Mouse (Mus musculus): Measurements from ENCODE around the gene D430042O09Rik.
A peak's percentile ranks its signal among the peaks of the same experiment; 100 is the strongest.
"Not testable (repeated sequence)": the region's sequence is repeated elsewhere in the genome, so short reads cannot be mapped to it uniquely, and the experiment has no call there.

Gene D430042O09Rik

DNA sequence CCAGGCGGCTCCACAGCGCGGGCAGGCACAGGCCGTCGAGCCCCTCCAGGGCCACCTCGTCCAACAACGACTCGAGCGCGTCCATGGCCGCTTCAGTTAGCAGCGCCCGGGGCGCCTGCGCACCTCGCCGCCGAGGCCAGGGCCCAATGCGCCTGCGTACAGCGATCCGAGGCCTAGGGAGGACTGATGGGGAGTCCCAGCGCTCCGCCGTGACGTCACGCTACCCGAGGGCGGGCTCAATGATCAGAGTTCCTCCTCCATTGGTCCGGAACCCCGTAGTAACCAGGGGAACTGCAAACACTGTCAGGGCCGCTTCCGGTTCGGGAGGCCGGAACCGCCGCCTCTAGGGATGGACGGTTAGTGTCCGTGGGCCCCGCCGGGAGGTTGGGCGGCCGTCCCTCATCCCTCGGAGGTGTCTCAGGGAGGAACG, at the start of gene D430042O09Rik, which contains the start of gene Gtf3c1:
TSS of gene D430042O09Rik (plus strand) at position 296 of the 430 bp plus-strand sequence.
TSS of gene Gtf3c1 (minus strand) at position 188 of the 430 bp plus-strand sequence.
- DNase-seq: peak; percentile 100

DNA sequence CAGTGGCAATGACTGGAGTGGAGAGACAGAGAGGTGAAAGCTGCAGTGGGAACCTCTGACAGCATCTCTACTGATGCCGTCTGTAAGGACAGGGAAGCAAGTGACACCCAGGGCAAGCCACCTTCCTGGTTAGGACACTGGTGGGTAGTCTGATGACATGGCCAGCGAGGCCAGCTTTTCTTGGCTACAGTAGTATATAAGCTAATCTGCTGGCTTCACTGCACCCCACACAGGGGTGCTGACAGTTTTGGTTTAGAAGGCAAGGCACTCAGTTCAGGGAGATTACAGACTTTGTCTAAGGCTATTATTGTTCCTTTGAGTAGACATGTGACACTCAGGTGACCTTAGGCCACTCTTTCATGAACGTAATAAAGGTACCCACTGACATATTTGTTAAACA, 44.0 kb upstream of the D430042O09Rik start:
- DNase-seq: no peak

DNA sequence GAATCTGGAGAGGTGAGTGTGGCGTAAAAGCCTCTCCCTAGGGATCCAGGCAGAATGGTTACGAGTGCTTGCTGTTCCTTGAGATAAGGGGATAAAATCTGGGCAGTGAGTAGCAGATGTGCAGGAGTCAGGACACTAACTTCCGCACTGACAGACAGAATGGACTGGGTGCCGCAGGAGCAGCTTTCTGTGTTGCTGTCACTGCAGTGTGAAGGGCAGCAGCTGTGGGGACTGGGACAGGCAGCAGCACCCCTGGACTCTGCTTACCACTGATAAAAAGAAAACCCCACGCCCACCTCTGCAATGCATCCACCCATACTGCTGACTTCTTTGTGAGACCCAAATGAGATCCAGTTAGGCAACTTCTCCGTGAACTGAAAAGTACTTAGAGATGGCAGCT, 36.8 kb upstream of the D430042O09Rik start:
- DNase-seq: no peak

DNA sequence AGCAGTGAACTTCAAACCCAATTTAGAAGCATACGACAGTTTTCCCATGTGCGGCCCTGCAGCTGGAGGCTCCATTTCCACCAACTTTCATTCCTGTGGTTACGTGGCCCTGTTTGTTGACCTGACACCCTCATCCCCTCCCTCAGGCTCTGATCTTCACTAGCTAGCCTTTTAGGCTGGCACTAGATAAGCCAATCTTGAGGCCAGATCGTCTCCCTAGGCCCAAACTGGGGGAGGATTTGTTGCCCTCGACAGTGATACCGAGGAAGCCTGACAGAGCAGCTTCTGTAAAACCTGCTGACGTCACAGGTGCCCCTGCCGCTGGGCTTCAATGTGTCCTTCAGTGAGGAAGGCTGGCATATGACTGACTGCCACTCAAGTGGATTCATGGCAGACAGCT, 36.3 kb upstream of the D430042O09Rik start:
- DNase-seq: no peak

DNA sequence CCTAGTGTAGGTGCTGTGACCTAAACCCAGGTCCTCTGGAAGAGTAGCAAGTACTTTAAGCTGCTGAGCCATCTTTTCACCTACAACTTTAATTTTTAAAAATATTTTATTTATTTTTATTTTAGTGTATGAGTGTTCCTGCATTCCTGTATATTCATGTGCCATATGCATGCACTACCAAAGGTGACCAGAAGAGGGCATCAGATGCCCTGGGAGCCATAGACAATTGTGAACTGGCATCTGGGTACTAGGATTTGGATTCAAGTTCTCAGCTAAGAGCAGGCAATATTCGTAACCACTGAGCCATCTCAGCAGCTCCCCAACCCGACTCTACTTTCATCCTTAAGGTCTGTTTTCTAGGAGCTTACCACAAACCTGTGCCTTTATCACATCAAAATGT, 32.8 kb upstream of the D430042O09Rik start:
- DNase-seq: peak; percentile 63

DNA sequence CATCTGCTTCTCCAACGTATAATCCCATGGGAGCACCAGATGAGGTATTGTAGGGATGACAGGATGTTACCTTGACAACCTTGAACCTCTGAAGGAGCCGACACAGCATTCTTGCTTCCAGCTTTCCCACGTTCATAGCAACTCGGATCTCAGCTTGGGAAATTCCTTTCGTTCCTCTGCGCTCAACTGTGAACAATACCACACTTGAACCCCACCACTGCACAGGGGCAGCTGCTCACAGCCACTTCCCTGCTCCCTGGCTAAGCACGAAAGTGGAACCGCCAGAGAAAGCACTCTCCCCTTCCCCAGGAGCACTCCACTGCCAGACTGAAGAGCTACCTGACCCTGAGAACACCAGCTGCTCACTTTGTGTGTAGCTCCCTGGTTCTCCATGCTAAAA, 28.9 kb upstream of the D430042O09Rik start:
- DNase-seq: no peak

DNA sequence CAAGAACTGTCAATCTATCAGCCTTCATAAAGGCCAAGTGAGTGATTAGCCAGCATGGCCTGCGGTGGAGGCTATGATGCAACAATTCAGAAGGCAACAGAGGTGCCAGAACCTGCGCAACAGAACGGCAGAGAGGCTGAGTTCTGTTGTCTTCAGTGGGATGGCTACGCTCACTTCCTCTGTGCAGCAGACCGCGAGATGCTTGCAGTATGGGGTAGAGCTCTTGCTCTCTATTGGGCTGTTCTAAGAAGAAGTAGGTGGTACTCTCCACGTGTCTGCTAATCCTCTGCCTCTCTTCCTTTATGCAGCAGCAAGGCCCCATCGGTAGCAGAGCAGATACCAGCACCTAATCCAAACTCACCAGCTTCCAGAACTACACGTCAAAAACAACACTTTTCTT, 27.8 kb upstream of the D430042O09Rik start:
- no peak for DNase-seq

DNA sequence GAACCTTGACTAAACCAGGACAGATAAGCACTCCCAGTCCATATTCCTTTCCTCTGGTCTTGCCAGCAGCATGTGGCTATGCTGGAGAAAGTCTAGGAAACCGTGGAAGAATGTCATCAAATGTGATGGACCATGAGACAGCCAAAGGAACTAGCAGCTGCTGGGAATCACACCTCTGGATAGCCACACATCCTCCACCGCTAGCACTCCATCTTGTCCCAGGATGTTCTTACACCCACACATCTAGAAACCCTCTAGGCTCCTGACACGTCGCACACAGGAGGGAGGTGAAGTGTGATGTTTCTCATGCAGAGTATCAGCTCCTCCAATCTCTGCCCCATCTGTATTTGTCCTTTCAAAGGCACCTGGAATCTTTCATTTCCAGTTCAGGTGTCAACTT, 17.2 kb upstream of the D430042O09Rik start:
- no peak for DNase-seq

DNA sequence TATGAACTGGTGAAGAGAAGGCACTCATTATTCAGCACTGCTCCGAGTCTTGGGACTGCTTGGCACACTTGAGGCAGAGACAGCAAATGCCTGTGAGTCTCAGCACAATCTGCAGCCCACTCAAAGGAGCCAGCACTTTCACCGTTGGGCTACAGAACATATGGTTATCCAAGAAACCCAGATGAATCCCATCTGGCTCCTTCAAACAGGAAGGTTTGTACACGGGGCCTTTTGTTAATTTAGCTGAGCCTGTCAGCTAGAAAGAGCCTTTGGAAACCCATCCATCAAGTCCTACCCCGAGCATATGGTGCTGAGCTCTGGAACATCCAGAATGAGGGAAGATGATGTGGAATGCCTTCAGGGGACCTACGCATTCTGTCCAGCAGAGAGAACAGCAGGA, 13.6 kb upstream of the D430042O09Rik start:
- DNase-seq: no peak

DNA sequence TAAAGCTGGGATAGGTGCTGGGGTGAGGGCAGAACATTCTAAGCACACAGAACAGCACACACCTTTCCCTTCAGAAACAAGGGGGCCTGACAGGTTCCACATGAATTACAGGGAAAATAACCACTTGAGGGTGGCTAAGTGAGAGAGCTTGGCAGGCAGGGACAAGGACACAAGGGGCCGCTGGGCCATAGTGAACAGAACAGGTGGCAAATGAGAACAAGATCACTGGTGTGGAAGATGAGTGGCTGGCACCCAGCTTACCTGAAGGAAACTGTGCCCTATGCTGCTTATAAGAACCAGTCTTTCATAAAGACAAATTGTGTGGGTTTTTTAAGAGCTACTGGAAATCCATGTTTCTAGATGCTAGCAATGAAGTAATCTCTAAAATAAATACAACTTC, 4.9 kb upstream of the D430042O09Rik start:
- no peak for DNase-seq

DNA sequence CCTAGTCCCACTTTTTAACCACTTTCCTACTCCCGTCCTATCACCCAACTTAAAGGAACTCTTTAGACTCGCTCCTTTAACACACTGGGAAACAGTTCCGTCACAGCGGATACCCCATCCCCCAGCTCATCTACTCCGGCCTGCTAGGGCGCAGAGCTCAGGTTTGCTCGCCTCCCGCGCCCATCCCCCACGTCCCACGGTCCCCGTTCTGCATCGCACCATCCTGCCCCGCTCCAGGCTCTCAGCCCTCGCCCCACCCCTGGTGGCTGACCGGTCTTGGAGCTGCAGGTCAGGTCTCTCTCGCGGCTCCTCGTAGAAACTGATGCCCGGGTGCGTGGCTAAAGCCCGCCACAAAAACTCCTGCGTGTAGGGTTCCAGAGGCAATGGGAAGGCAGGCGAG, 502 bp upstream of the D430042O09Rik start:
- peak; percentile 73 for DNase-seq

DNA sequence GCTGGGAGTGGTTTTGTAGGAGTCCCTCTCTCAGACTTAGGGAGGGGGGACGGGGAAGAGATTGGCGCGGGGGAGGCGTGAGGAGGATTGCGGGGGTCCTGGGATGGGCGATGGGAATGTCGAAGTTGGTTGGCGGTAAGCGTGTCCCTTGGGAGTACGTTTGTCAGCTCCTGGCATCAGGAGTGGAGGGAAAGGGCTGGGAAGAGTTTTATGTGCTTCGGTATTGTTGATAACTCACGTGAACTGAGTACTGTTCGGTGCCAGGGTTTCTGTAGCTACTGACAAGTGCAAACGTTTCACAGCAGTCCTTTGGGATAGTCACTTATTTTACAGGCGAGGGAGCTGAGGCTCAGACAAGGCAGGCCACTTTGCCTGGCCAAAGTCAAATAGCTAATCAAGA, 412 bp downstream of the D430042O09Rik start:
- DNase-seq: no peak

DNA sequence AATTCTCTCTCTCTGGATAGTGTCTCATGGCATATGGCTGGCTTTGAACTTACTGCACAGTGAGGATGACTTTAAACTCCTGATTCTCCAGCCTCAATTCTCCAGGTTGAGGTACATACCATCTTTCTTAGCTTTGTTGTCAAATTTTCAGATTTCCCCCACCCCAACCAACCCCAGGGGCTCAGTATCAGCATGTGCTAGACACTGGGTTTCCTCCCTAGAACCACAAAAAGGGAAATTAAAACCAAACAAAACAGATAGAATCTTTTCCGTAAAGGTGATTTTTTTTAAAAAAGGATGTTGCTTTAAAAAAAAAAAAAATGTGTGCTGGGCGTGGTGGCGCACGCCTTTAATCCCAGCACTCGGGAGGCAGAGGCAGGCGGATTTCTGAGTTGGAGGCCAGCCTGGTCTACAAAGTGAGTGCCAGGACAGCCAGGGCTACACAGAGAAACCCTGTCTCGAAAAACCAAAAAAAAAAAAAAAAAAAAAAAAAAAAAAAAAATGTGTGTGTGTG, 5.9 kb downstream of the D430042O09Rik start:
- DNase-seq: not testable (repeated sequence)

DNA sequence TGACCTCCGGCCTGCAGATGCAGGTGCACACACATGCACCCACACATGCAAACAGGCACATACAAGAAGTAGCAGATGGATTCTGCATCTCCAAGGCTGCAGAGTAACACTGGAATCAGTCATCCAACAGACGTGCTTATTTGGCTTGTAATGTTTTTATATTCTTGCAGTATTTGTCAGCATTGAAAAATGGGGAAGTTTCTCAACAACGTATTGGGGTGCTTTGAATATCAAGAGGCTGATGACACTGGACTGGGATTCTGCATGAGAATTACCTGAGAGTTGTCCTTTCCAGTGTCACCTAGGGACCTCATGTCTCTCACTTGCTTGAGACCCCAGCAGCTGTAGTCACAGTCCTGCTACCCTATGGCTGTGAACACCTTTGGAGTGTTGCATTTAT, 7.1 kb downstream of the D430042O09Rik start:
- no peak for DNase-seq

DNA sequence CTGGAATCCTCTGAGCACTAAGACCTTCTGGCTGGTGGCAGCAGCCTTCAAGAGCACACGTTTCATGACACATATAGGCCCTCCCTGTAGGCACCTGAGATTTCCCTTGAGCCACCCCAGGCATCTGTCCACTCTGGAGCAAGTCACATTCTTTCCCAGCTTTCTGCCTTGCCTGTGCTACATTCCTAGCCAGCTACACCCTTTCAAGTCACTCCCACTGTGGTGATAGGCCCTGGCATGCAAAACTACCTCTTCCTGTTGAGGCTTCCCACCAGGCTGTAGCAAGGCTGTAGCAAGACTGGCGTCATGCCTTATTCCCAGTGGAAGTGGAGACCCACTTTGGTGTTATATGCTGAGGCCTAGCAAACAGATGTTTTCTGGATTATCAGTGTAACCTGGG, 9.0 kb downstream of the D430042O09Rik start:
- DNase-seq: no peak

DNA sequence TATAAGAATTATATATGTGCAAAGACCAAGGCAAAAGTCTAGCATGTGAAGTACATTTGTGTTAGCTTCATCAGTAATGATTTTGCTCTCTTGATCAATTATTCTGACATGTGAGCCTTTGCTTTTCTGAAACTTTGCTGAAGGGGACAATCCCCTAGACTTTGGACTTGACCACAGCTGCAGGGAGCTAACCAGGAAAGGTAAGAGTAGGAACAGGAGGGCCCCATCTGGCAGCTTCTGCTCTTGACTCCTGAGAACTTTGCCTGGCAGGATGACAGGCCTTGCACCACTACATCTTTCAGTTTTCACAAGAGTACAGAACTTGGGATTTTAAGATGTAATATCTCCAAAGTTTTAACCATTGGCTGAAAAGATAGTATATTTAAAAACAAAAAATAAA, 9.9 kb downstream of the D430042O09Rik start:
- DNase-seq: no peak

DNA sequence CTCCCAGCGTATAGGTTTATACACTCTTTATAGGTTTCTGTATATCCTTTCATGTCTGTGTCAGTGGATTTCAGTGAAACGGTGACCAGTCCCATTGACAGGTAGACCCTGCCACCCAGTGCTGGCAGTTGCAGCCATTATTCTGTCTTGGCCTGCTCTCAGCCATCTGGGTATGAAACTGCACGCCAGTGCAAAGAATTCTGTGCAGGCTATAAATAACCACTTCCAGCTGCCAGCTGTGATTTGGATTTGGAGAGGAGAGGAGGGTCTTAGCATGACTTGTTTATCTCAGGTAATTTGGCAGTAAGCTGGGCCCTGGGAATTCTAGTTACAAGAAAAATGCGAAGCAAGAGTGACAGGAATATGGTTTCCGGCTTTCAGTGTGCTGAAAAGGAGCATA, 12.7 kb downstream of the D430042O09Rik start:
- DNase-seq: no peak

DNA sequence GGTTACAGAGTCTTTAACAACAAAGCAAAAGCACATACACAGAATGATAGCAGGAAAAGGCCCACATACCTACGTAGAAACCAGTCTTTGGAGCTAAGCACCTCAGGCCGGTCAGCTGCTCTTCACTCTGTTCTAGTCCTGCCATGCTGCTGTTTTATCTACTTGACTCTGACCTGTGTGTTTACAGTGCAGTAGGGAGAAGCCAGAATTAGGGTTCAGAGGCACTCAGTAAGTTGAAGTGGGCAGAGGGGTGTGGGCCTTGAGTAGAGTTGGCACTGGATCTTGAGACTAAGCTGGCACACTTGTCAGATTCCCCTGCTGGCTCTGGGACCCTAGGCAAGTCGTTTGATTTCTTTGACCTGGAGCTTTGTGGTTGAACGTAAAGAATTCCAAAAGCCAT, 13.3 kb downstream of the D430042O09Rik start:
- no peak for DNase-seq

DNA sequence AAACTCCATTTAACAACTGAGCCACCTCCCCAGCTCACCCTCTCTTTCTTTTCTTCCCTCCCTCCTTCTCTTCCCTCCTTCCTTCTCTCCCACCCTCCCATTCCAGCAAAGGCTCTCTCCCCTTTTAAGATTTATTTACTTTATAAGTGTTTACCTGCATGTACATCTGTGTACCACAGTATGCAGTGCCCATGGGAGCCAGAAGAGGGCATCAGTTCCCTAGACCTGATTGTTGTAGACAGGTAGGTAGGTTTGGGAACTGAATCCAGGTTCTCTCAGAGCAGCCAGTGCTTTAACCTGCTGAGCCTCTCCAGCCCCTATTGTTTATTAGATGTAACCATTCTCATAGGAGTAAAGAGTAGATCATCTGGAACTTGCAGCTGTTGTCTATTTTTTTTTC, 14.4 kb downstream of the D430042O09Rik start:
- DNase-seq: peak; percentile 26

DNA sequence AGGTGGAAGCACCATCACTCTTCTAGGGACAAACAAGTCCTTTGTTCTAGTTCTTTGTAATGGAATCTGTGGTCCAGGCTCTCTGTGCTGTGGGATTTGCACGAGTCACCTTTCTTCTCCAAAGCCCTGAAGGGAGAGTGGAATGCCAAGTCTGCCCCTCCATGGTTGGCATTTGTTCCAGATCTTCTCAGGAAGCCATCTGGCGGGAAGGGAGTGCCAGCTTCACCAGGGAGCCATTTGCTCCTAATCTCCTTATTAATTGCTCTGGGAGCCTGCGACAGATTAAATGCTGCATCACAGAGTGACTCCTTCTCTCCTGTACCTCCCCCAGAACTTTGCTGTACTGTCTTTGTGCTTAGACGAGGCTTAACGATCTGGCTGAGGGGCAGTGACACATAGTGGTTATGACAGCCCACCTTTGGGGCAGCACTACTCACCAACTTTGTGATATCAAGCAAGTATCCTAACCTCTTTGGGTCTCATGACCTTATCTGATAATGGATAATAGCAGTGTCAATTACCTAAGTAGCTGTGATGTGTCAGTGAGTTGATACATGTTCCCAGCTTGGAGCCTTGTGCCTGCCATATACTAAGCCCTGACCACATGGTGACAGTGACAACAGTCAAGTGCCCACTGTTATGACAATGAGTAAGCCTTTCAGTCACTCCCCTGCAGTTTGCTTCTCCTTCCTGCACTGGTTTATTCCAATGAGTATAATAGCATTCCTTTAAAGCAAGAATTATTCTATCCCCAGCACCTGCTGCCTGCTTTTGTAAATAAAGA, 15.7 kb downstream of the D430042O09Rik start:
- DNase-seq: no peak

DNA sequence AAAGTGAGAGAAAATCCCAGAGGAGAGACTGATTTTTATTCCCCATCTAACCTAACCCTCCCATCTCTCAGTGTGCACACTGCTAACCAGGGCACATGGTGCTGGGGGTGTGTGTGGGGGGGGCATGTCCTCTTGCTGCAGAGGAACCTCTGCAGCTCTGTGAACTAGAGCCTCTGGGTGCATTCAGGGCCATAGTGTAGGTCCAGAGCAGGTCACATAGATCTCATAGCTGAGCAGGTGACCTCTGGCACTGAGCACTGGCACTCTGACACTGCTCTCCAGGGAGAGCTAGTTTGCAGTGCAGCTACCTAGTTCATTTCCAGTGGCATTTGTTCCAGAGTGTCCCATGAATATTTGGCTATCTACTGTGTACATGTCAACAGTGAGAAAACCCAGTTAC, 24.0 kb downstream of the D430042O09Rik start:
- no peak for DNase-seq

DNA sequence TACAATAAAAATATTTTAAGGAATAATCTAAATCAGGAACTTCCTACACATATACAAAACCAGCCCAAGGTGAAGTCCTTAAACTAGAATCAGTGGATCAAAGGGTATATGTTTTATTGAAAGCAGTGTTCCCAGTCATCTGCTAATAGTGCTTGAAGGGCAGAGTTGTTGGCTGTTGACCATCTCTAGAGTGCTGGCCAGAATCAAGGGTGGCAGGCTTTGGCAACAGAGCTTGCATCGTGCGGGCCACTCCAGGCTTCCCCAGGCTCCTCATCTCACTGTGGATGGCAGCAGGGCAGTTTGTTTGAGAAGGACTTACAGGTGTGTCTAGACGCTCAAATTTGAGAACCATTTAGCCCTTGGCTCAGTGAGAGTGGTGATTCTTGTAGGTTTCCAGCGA, 26.1 kb downstream of the D430042O09Rik start:
- DNase-seq: no peak

DNA sequence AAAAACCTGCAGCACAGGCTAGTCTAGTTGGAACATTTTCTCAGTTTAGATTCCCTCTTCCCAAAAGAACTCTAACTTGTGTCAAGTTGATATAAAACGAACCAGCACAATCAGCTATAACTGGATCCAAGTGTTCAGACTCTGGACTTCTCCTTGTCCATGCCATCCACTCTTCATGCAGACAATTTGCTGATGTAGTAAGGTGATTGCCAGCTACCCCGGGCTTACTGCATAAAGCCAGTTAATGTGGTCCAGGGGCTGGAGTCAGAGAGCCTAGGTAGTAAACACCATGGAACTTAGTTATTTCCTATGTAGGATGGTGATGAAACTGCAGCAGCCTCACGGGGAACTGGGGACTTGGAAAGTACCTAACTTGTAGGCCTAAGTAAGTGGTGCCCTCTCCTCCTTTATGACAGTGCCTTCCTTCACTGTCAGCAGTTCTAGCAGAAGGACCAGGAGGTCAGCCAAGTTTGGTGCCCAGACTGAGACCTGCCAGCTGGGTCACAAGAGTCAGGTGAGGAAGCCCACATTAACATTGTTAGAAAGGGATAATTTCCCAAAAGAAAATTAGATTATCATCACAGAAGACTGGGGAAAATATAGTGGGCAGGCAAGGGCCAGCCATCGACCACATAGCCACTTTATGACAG, 28.8 kb downstream of the D430042O09Rik start:
- DNase-seq: no peak

DNA sequence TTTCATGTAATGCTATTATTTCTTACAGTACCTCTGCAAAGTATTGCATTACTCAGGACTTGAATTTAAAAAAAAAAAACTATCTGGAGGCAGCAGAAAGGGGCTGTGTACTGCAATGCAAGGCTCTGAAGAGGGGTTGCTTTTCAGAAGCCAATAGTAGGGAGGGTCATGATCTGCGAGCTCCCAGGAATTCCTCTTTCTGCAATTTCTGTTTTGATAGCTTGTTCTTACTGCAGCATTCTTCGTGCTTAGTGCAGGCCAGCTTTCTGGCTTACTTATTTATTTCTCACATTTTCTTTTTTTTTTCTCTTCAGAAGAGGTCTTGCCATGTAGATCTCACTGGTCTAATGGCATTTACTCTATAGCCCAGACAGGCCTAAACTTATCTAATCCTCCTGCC, 32.8 kb downstream of the D430042O09Rik start:
- DNase-seq: no peak
